Mouse (Mus musculus) fat pad, adult 2 months (tissue): ENCODE measurements at regions not wholly inside any gene's neighbourhood (a gene's known extent, or its start where the extent isn't known, plus 50 kb on each side); places are given as distances from the start of the nearest gene placed in this dataset.

Experiments
- DNase-seq: peaks from one replicate; pipeline ENCODE4 v3.0.0-alpha.2; 2011; ENCODE audit warnings: low read depth, low spot score; ENCODE audit errors: extremely low read depth

GRCm38 (mm10) chr14:106052585-106053551 is 53.1 kb upstream of the Trim52 start:
- no peak for DNase-seq
